Mouse (Mus musculus) kidney, embryonic 16.5 days (tissue): ENCODE measurements at regions not wholly inside any gene's neighbourhood (a gene's known extent, or its start where the extent isn't known, plus 50 kb on each side); places are given as distances from the start of the nearest gene placed in this dataset.

Source experiments
- ATAC-seq: fragments of 200-750 bp; cut with Nextera tagmentation; 2 replicates; pipeline ENCODE4 v1.8.0; 2017; ENCODE audit warnings: moderate TSS enrichment; ENCODE audit not compliant: low FRiP score, low TSS enrichment
- H3K27ac ChIP-seq: fragments of 300-500 bp; sonication (generic); 2 replicates; pipeline ENCODE4 v1.5.1; 2014; ENCODE audit warnings: low read length
- H3K27me3 ChIP-seq: fragments of 300-500 bp; sonication (generic); 2 replicates; pipeline ENCODE4 v1.6.1; 2014; ENCODE audit warnings: low read length, control low read depth, mixed read lengths; ENCODE audit not compliant: insufficient read depth
- H3K36me3 ChIP-seq: fragments of 300-500 bp; sonication (generic); 2 replicates; pipeline ENCODE4 v1.6.1; 2014; ENCODE audit warnings: low read length, control low read depth, mixed read lengths; ENCODE audit not compliant: insufficient read depth
- H3K4me1 ChIP-seq: fragments of 300-500 bp; sonication (generic); 2 replicates; pipeline ENCODE4 v1.6.1; 2014; ENCODE audit warnings: low read length, control low read depth, mixed read lengths; ENCODE audit not compliant: insufficient read depth
- H3K4me2 ChIP-seq: fragments of 300-500 bp; sonication (generic); replicated peaks from 2 replicates; pipeline ENCODE4 v1.6.1; 2014; ENCODE audit warnings: low read depth, low read length
- H3K4me3 ChIP-seq: fragments of 300-500 bp; sonication (generic); 2 replicates; pipeline ENCODE4 v1.5.1; 2014; ENCODE audit warnings: mild to moderate bottlenecking, low read length
- H3K9ac ChIP-seq: fragments of 300-500 bp; sonication (generic); replicated peaks from 2 replicates; pipeline ENCODE4 v1.6.1; 2014; ENCODE audit warnings: low read length
- H3K9me3 ChIP-seq: fragments of 300-500 bp; sonication (generic); 2 replicates; pipeline ENCODE4 v1.6.1; 2016; ENCODE audit warnings: low read length, control low read depth
- WGBS: fragments of 180-500 bp; shearing (Covaris S2); extraction: QIAGEN DNeasy Blood & Tissue Kit; methylation state at CpG from one replicate; pipeline ENCODE4 v1.1.7; 2014; 5-methylcytosine and 5-hydroxymethylcytosine counted together

DNA sequence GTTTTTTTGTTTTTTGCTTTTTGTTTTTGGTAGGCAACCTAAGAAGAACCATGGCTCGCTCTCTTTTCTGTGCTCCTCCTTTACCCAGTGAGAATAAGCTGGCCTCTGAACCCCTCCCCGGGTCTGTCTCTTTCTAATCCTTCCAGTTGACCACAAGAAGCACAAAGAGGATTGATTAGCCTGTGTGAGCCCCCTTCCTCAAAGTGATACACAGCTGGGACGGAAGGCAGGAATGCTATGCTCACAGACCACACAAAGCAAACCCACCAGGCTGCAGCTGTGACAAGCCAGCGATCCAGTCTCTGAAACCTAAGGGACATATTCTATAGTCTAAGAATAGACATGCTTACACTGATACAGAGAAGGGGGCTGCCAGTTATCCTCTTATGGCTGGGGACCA, 111.5 kb upstream of the Rgmb start:
- H3K27me3 ChIP-seq = no peaks in the 10 kb centered on the region

GRCm38 (mm10) chr17:15918609-15919008, 87.8 kb upstream of the Rgmb start:
- no peaks in the 10 kb centered on the region for H3K36me3 ChIP-seq
- no peak overlapping the region for H3K9ac ChIP-seq
- 17% methylated on average over 4 of the region's 4 CpGs for WGBS
- H3K27ac ChIP-seq = no peak overlapping the region
- H3K27me3 ChIP-seq = no peaks in the 10 kb centered on the region
- H3K4me2 ChIP-seq = no peak overlapping the region
- no peak overlapping the region for H3K4me3 ChIP-seq
- ATAC-seq = peak; percentile 94
- H3K4me1 ChIP-seq = 0 out of 2 replicates have a peak, but pooled peaks cover 3% of the 10 kb centered on the region
- no peaks in the 10 kb centered on the region for H3K9me3 ChIP-seq

More for the DNA sequence above, 111.5 kb upstream of the Rgmb start:
- no peak for ATAC-seq
- no peaks in the 10 kb centered on the region for H3K9me3 ChIP-seq
- H3K4me3 ChIP-seq = no peak overlapping the region
- no peak overlapping the region for H3K9ac ChIP-seq
- no peaks in the 10 kb centered on the region for H3K36me3 ChIP-seq
- WGBS = 82% methylated on average over 4 of the region's 4 CpGs
- H3K4me1 ChIP-seq = no peaks in the 10 kb centered on the region
- H3K27ac ChIP-seq = no peak overlapping the region
- no peak overlapping the region for H3K4me2 ChIP-seq

- Histone ChIP-seq H3K9ac (no peak overlapping the region), H3K4me1 (no peaks in the 10 kb centered on the region; the same call in 1 of the 2 replicates), H3K36me3 (no peaks in the 10 kb centered on the region), H3K4me3 (no peak overlapping the region), H3K27me3 (no peaks in the 10 kb centered on the region), H3K9me3 (no peaks in the 10 kb centered on the region), H3K4me2 (no peak overlapping the region), H3K27ac (no peak overlapping the region)
- WGBS = 72% methylated on average over 7 of the region's 7 CpGs
- ATAC-seq = no peak
These were observed 68.0 kb upstream of the Rgmb start for GRCm38 (mm10) chr17:15898689-15899419.

DNA sequence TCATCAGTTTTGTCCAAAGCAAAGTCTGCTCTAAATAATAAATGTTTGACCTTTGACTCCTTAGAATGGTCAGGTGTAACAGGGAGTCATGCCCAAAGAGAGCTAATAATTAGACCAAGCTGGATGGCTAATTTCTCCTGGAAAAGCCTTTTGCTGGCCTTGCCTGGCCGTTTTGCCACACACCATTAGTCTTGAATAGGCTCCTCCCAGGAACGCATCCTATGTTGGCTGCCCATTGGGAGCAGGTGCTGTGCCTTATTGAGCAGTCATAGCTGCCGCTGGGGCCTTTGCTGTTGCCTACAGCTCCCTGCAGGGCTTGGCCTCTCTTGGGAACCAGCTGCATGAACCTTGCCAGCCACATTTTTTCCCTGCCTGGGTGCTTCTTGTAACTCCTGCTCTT, 65.1 kb upstream of the Rgmb start:
- H3K4me2 ChIP-seq = no peak overlapping the region
- H3K9me3 ChIP-seq = no peaks in the 10 kb centered on the region
- no peak overlapping the region for H3K27ac ChIP-seq
- no peaks in the 10 kb centered on the region for H3K36me3 ChIP-seq
- 43% methylated on average over 3 of the region's 3 CpGs for WGBS
- peak; percentile 97 for ATAC-seq
- H3K4me3 ChIP-seq = no peak overlapping the region
- H3K4me1 ChIP-seq = no peaks in the 10 kb centered on the region; the same call in 1 of the 2 replicates
- no peaks in the 10 kb centered on the region for H3K27me3 ChIP-seq
- no peak overlapping the region for H3K9ac ChIP-seq

DNA sequence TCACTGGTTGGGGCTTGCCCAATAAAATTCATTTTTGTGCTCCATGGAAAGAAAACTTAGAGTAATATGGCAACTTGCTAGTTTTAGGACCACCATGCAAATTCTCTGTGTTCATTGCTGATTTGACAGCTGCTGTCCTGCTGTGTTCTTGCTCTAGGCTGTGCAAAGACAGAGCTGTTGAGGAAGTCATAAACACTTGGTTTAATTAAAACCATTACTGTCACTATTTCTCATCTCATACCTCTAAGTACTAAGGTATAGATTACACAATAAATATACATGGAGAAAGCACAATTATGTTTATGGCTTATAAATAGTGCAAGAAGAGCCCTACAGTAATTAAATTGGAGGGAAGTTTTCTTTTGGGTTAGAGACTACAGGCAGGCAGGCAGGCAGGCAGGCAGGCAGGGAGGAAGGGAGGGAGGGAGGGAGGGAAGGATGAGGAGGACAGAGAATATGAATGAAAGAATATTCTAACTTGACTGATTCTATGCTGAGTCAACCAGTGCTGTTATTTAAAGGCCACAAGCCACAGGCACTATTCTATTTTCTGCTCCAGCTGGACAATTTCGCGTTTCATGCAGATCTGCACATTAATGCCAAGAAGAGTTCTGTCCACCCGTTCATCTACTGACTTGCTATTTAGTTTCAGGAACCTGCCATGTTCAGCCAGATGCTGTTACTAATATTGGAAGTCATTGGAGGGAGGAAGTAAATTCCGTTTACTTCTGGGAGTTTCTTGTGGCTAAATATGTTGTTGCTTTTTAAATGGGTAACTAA, 61.2 kb upstream of the Rgmb start:
- no peaks in the 10 kb centered on the region for H3K27me3 ChIP-seq
- peaks cover 3% of the 10 kb centered on the region; the same call in 1 of the 2 replicates for H3K9me3 ChIP-seq
- H3K4me1 ChIP-seq = no peaks in the 10 kb centered on the region; the same call in 1 of the 2 replicates
- no peak overlapping the region for H3K4me2 ChIP-seq
- WGBS = 64% methylated on average over 4 of the region's 4 CpGs
- no peak overlapping the region for H3K27ac ChIP-seq
- H3K9ac ChIP-seq = no peak overlapping the region
- no peak for ATAC-seq
- no peak overlapping the region for H3K4me3 ChIP-seq
- no peaks in the 10 kb centered on the region for H3K36me3 ChIP-seq

DNA sequence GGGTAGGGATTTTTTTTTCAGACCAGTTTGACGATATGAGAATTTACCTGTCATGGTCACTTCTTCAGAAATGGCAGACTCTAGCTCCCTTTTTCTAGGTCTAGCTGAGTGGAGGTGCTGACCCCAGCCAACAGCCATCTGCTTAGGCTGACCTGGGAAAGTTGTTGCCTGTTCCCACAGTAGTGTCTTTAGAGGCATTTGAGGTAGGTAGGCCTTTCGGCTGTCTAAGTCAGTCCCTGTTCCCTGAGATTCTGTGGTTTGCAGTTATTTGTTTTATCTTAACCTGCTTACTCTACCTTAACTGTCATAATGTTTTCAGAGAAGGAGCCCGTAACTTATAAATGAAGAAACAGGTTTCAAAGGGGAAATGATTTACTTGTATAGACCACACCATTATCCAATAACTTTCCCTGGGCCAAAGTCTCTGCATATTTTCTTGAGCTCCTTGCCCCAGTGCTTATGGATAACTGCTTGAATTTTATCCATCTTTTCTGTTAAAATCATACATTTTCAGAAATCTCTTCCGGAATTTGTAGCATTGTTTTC, 59.8 kb upstream of the Rgmb start:
- H3K36me3 ChIP-seq = no peaks in the 10 kb centered on the region
- H3K4me1 ChIP-seq = no peaks in the 10 kb centered on the region
- no peak overlapping the region for H3K27ac ChIP-seq
- 83% methylated on average over 4 of the region's 4 CpGs for WGBS
- H3K9ac ChIP-seq = no peak overlapping the region
- H3K4me2 ChIP-seq = no peak overlapping the region
- no peak overlapping the region for H3K4me3 ChIP-seq
- H3K9me3 ChIP-seq = peaks cover 3% of the 10 kb centered on the region; the same call in 1 of the 2 replicates
- ATAC-seq = peak; percentile 84
- H3K27me3 ChIP-seq = no peaks in the 10 kb centered on the region

DNA sequence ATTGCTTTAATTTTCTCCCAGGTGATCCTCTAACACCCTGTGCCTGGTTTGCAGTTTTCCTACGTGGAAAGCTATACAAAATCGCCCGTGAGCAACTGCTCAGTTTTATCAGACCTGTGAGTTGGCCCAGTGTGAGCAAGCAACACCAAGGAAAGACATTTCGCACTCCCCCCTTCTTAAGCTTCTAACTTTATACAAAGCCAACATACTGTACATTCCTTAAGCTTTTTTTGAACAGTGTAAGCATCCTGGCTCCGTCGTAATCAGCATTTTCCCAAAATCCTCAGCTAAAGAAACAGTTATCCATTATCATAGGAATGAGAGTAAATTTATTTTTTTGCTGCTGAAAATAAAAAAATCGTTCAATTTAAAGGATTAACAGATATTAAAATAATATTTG, 52.0 kb upstream of the Rgmb start:
- no peaks in the 10 kb centered on the region for H3K27me3 ChIP-seq
- WGBS = 69% methylated on average over 7 of the region's 7 CpGs
- H3K27ac ChIP-seq = no peak overlapping the region

DNA sequence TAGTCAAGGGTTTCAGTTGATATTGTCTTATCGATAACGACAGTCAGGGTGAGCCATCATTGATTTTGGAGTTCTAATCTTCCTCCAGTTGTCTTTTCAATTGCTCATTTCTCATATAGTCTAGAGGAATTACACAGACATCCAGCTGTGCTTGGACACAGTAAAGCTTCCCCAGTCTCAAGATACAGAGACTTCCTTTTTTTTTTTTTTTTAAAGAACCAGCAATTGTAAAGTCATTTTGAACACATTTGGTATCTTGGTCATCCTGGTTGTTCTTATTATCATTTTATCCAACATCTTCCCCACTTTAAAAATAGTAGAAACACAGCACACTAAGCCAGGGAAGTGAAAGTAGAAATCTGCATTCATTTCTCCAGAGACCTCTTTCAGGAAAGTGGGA, 51.4 kb upstream of the Rgmb start:
- H3K9ac ChIP-seq = no peak overlapping the region
- ATAC-seq = no peak
- WGBS = 92% methylated on average over 2 of the region's 2 CpGs
- no peak overlapping the region for H3K27ac ChIP-seq
- no peaks in the 10 kb centered on the region for H3K36me3 ChIP-seq
- no peaks in the 10 kb centered on the region for H3K4me1 ChIP-seq
- no peak overlapping the region for H3K4me3 ChIP-seq
- no peaks in the 10 kb centered on the region for H3K27me3 ChIP-seq
- no peaks in the 10 kb centered on the region for H3K9me3 ChIP-seq
- no peak overlapping the region for H3K4me2 ChIP-seq

More for the DNA sequence above, 52.0 kb upstream of the Rgmb start:
- Histone ChIP-seq H3K4me2 (no peak overlapping the region), H3K9me3 (no peaks in the 10 kb centered on the region), H3K4me1 (no peaks in the 10 kb centered on the region), H3K36me3 (no peaks in the 10 kb centered on the region), H3K4me3 (no peak overlapping the region), H3K9ac (no peak overlapping the region)
- ATAC-seq = no peak
